Mouse (Mus musculus) hindbrain, embryonic 15.5 days (tissue): Measurements from ENCODE around the gene Gm16451. TPM values are rescaled to one million over a fixed set of nuclear protein-coding genes. Genes with fewer than 3 reads are reported as not detected.
"Not testable (repeated sequence)": the region's sequence is repeated elsewhere in the genome, so short reads cannot be mapped to it uniquely, and the experiment has no call there.

Experiments used
- ATAC-seq: fragments of 200-750 bp; cut with Nextera tagmentation; 2 replicates; pipeline ENCODE4 v1.8.0; 2017; ENCODE audit warnings: low read depth, moderate number of reproducible peaks, moderate TSS enrichment; ENCODE audit not compliant: low FRiP score
- H3K27ac ChIP-seq: fragments of 300-500 bp; sonication (generic); replicated peaks from 2 replicates; pipeline ENCODE4 v1.5.1; 2015; ENCODE audit warnings: mild to moderate bottlenecking, inconsistent platforms
- H3K27me3 ChIP-seq: fragments of 300-500 bp; sonication (generic); 2 replicates; pipeline ENCODE4 v1.6.1; 2015; ENCODE audit warnings: control low read depth, inconsistent platforms
- H3K36me3 ChIP-seq: fragments of 300-500 bp; sonication (generic); 2 replicates; pipeline ENCODE4 v1.6.1; 2015; ENCODE audit warnings: control low read depth, inconsistent platforms
- H3K4me1 ChIP-seq: fragments of 300-500 bp; sonication (generic); replicated peaks from 2 replicates; pipeline ENCODE4 v1.6.1; 2015; ENCODE audit warnings: control low read depth, inconsistent platforms
- H3K4me2 ChIP-seq: fragments of 300-500 bp; sonication (generic); 2 replicates; pipeline ENCODE4 v1.6.1; 2015; ENCODE audit warnings: moderate library complexity, mild to moderate bottlenecking, inconsistent platforms
- H3K4me3 ChIP-seq: fragments of 300-500 bp; sonication (generic); 2 replicates; pipeline ENCODE4 v1.5.1; 2015; ENCODE audit warnings: mild to moderate bottlenecking, inconsistent platforms
- H3K9ac ChIP-seq: fragments of 300-500 bp; sonication (generic); 2 replicates; pipeline ENCODE4 v1.6.1; 2015; ENCODE audit warnings: inconsistent platforms
- H3K9me3 ChIP-seq: fragments of 300-500 bp; sonication (generic); 2 replicates; pipeline ENCODE4 v1.6.1; 2016; ENCODE audit warnings: control low read depth, inconsistent platforms
- WGBS: fragments of 180-500 bp; shearing (Covaris S2); methylation state at CpG from one replicate; pipeline ENCODE4 v1.1.7; 2015; 5-methylcytosine and 5-hydroxymethylcytosine counted together
- polyA plus RNA-seq: library from polyadenylated mRNA; unstranded; fragments of >200 nt; fragmentation: Nextera tagmentation; extraction: Ambion mirVana; gene quantifications from 2 replicates; pipeline ENCODE4 v1.2.1, GENCODE M21; 2015

Gene Gm16451
- polyA plus RNA-seq, result not detected in 2 replicates

DNA sequence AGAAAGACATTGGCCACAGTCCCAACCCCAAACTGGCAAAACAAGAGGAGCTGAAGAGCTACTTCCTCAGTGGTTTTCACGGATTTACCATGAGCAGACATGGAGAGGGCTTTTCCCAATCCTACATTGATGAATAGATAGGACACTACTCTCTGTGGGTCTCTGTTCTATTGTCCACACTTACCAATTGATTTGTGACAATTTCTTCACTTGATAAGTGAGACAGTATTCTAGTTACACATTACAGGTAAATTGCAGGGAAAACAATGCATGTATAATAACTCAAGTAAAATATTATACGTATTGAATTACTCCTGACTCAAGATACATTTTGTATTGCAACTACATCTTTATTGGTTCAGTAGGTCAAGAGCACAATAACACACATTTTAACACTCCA lies at the start of gene Gm16451:
Gene Gm16451 (minus strand): TSS at position 101 of the 400 bp plus-strand sequence.
- not testable (repeated sequence) for H3K9ac ChIP-seq, H3K4me3 ChIP-seq, H3K27ac ChIP-seq, H3K27me3 ChIP-seq, H3K36me3 ChIP-seq, H3K4me1 ChIP-seq, H3K9me3 ChIP-seq, H3K4me2 ChIP-seq, ATAC-seq
- no CpG with 5 or more reads among the region's 2 CpGs for WGBS

DNA sequence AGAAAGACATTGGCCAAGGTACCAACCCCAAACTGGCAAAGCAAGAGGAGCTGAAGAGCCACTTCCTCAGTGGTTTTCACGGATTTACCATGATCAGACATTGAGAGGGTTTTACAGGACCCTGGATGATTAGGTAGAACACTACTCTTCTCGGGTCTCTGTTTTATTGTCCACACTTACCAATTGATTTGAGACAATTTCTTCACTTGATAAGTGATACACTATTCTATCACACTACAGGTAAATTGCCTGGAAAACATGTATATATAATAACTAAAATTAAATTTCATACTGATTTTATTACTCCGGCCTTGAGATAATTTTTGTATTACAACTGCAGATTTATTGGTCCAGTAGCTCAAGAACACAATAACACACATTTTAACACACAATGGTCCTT lies 45.9 kb upstream of the Gm16451 start, which contains the start of gene Vmn1r142:
Gene Vmn1r142 (minus strand): TSS at position 101 of the 400 bp plus-strand sequence.
- not testable (repeated sequence) for H3K36me3 ChIP-seq, H3K4me2 ChIP-seq, H3K9me3 ChIP-seq, ATAC-seq, H3K27me3 ChIP-seq, H3K9ac ChIP-seq, H3K27ac ChIP-seq, H3K4me3 ChIP-seq, H3K4me1 ChIP-seq
- WGBS, result no CpG with 5 or more reads among the region's 3 CpGs

DNA sequence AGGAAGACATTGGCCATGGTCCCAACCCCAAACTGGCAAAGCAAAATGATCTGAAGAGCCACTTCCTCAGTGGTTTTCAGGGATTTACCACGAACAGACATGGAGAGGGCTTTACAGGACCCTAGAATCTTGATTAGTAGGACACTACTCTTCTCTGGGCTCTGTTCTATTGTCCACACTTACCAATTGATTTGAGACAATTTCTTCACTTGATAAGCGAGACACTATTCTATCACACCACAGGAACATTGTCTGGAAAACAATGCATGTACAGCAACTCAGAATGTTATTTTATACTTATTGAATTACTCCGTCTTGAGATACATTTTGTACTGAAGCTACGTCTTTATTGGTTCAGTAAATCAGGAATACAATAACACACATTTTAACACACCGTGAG lies 16.6 kb upstream of the Gm16451 start, which contains the start of gene Gm10666:
Gene Gm10666 (minus strand): TSS at position 101 of the 400 bp plus-strand sequence.
- not testable (repeated sequence) for H3K9ac ChIP-seq, H3K9me3 ChIP-seq, H3K27me3 ChIP-seq, H3K4me2 ChIP-seq, H3K27ac ChIP-seq, H3K4me3 ChIP-seq, H3K4me1 ChIP-seq, H3K36me3 ChIP-seq, ATAC-seq
- WGBS, result no CpG with 5 or more reads among the region's 5 CpGs

GRCm38 (mm10) chr7:22068757-22069156 lies 49.3 kb downstream of the Gm16451 start, which contains the start of gene Vmn1r139:
Vmn1r139 (plus strand) TSS chr7:22069057.
- H3K36me3 ChIP-seq, H3K4me2 ChIP-seq, H3K9me3 ChIP-seq, H3K9ac ChIP-seq, H3K27ac ChIP-seq, H3K4me3 ChIP-seq, H3K27me3 ChIP-seq, H3K4me1 ChIP-seq, ATAC-seq: not testable (repeated sequence)
- WGBS, result no CpG with 5 or more reads among the region's 7 CpGs

Other genes starting within 250 kb of the Gm16451 start
- gene Gm5891, start 197.0 kb downstream of the Gm16451 start, polyA plus RNA-seq, result not detected in 2 replicates
- not detected in 2 replicates for gene Vmn1r137, start 123.7 kb downstream of the Gm16451 start, polyA plus RNA-seq
- gene Vmn1r138, start 89.3 kb downstream of the Gm16451 start, polyA plus RNA-seq, result not detected in 2 replicates
- not detected in 2 replicates for gene Gm6176, start 61.9 kb downstream of the Gm16451 start, polyA plus RNA-seq
- gene Vmn1r139, start 49.2 kb downstream of the Gm16451 start, polyA plus RNA-seq, result not detected in 2 replicates
- not detected in 2 replicates for gene Gm10666, start 16.5 kb upstream of the Gm16451 start, polyA plus RNA-seq
- not detected in 2 replicates for gene Vmn1r142, start 45.8 kb upstream of the Gm16451 start, polyA plus RNA-seq
- not detected in 2 replicates for gene Vmn1r143, start 71.1 kb upstream of the Gm16451 start, polyA plus RNA-seq
- gene Gm8653, start 83.0 kb upstream of the Gm16451 start, polyA plus RNA-seq, result not detected in 2 replicates
- gene Gm8453, start 111.2 kb upstream of the Gm16451 start, polyA plus RNA-seq, result not detected in 2 replicates
- not detected in 2 replicates for gene Gm4187, start 211.5 kb upstream of the Gm16451 start, polyA plus RNA-seq